Mouse (Mus musculus) heart, postnatal 0 days (tissue): ENCODE data around the gene Gck. TPM values are rescaled to one million over a fixed set of nuclear protein-coding genes. Genes with fewer than 3 reads are reported as not detected.

ENCODE experiments used
- ATAC-seq: fragments of 200-750 bp; cut with Nextera tagmentation; 2 replicates; pipeline ENCODE4 v1.8.0; 2017; ENCODE audit warnings: low read depth, moderate number of reproducible peaks, moderate library complexity; ENCODE audit not compliant: insufficient read depth
- DNase-seq: peaks from one replicate; pipeline ENCODE4 v3.0.0-alpha.2; 2016; ENCODE audit warnings: low spot score
- H3K27ac ChIP-seq: fragments of 300-500 bp; sonication (generic); 2 replicates; pipeline ENCODE4 v1.5.1; 2014; ENCODE audit warnings: low read depth, mild to moderate bottlenecking
- H3K27me3 ChIP-seq: fragments of 300-500 bp; sonication (generic); 2 replicates; pipeline ENCODE4 v1.6.1; 2014; ENCODE audit warnings: low read length, mixed read lengths; ENCODE audit not compliant: control insufficient read depth, insufficient read depth
- H3K36me3 ChIP-seq: fragments of 300-500 bp; sonication (generic); replicated peaks from 2 replicates; pipeline ENCODE4 v1.6.1; 2014; ENCODE audit warnings: low read length, mixed read lengths; ENCODE audit not compliant: control insufficient read depth, insufficient read depth
- H3K4me1 ChIP-seq: fragments of 300-500 bp; sonication (generic); 2 replicates; pipeline ENCODE4 v1.6.1; 2014; ENCODE audit warnings: antibody characterized with exemption; ENCODE audit not compliant: control insufficient read depth, insufficient read depth
- H3K4me2 ChIP-seq: fragments of 300-500 bp; sonication (generic); 2 replicates; pipeline ENCODE4 v1.6.1; 2014; ENCODE audit warnings: low read depth, mild to moderate bottlenecking, low read length, moderate library complexity
- H3K4me3 ChIP-seq: fragments of 300-500 bp; sonication (generic); 2 replicates; pipeline ENCODE4 v1.5.1; 2014; ENCODE audit warnings: low read depth, low read length
- H3K9ac ChIP-seq: fragments of 300-500 bp; sonication (generic); replicated peaks from 2 replicates; pipeline ENCODE4 v1.6.1; 2014; ENCODE audit warnings: low read depth, low read length, mixed read lengths
- H3K9me3 ChIP-seq: fragments of 300-500 bp; sonication (generic); replicated peaks from 2 replicates; pipeline ENCODE4 v1.6.1; 2016; ENCODE audit warnings: low read length; ENCODE audit not compliant: control insufficient read depth
- CTCF ChIP-seq: IDR thresholded peaks from 2 replicates; pipeline ENCODE4 v1.5.1; 2016; ENCODE audit warnings: antibody characterized with exemption, control low read depth, low read depth
- EP300 ChIP-seq: IDR thresholded peaks from 2 replicates; pipeline ENCODE4 v1.6.1; 2016; ENCODE audit warnings: antibody characterized with exemption, low read depth
- WGBS: fragments of 180-500 bp; shearing (Covaris S2); extraction: QIAGEN DNeasy Blood & Tissue Kit; methylation state at CpG from one replicate; pipeline ENCODE4 v1.1.7; 2014; 5-methylcytosine and 5-hydroxymethylcytosine counted together
- polyA plus RNA-seq: library from polyadenylated mRNA; unstranded; fragments of >200 nt; fragmentation: Nextera tagmentation; extraction: Ambion mirVana; gene quantifications from 2 replicates; pipeline ENCODE4 v1.2.1, GENCODE M21; 2015
- total RNA-seq: library from RNA; depleted of rRNA; stranded (reverse); fragments of >200 nt; gene quantifications from 2 replicates; pipeline ENCODE4 v1.2.3, GENCODE M21; 2014; ENCODE audit warnings: low replicate concordance

Gene Gck
- total and polyA plus RNA-seq, 2 experiments from 2014 or later = 0.71 TPM; not detected in 1

GRCm38 (mm10) chr11:5979088-5979487, 29.2 kb upstream of the Gck start:
- no peak overlapping the region for H3K9ac ChIP-seq
- WGBS = 82% methylated on average over 7 of the region's 7 CpGs
- TF ChIP-seq EP300 (no peak), CTCF (no peak)
- H3K4me1 ChIP-seq = no peaks in the 10 kb centered on the region
- H3K9me3 ChIP-seq = no peaks in the 10 kb centered on the region
- no peak overlapping the region for H3K27ac ChIP-seq
- H3K27me3 ChIP-seq = no peaks in the 10 kb centered on the region
- DNase-seq (no peak), ATAC-seq (no peak)
- no peak overlapping the region for H3K4me3 ChIP-seq
- H3K4me2 ChIP-seq = no peak overlapping the region
- H3K36me3 ChIP-seq = no peaks in the 10 kb centered on the region

GRCm38 (mm10) chr11:5976106-5976505, 26.2 kb upstream of the Gck start:
- DNase-seq = no peak
- Histone ChIP-seq H3K4me3 (no peak overlapping the region), H3K4me2 (no peak overlapping the region), H3K27me3 (no peaks in the 10 kb centered on the region), H3K4me1 (no peaks in the 10 kb centered on the region), H3K36me3 (peaks cover 7% of the 10 kb centered on the region), H3K9ac (no peak overlapping the region), H3K27ac (no peak overlapping the region), H3K9me3 (no peaks in the 10 kb centered on the region)
- TF ChIP-seq CTCF = no peak
- TF ChIP-seq EP300 = no peak
- WGBS = 13% methylated on average over 9 of the region's 9 CpGs
- ATAC-seq = no peak

- no peak overlapping the region for H3K9ac ChIP-seq
- ATAC-seq = no peak
- H3K27ac ChIP-seq = no peak overlapping the region
- peaks cover 13% of the 10 kb centered on the region for H3K36me3 ChIP-seq
- no peaks in the 10 kb centered on the region for H3K9me3 ChIP-seq
- no peaks in the 10 kb centered on the region for H3K4me1 ChIP-seq
- no peak for DNase-seq
- TF ChIP-seq EP300 = no peak
- TF ChIP-seq CTCF = no peak
- H3K27me3 ChIP-seq = no peaks in the 10 kb centered on the region
- no peak overlapping the region for H3K4me3 ChIP-seq
- no peak overlapping the region for H3K4me2 ChIP-seq
- WGBS = 78% methylated on average over 2 of the region's 2 CpGs
Measured at GRCm38 (mm10) chr11:5975068-5975467, 25.2 kb upstream of the Gck start.

GRCm38 (mm10) chr11:5974053-5974452, 24.2 kb upstream of the Gck start:
- no peak for ATAC-seq
- Histone ChIP-seq H3K27ac (no peak overlapping the region), H3K4me1 (no peaks in the 10 kb centered on the region), H3K4me2 (no peak overlapping the region), H3K27me3 (no peaks in the 10 kb centered on the region), H3K4me3 (no peak overlapping the region), H3K9ac (no peak overlapping the region), H3K36me3 (peaks cover 21% of the 10 kb centered on the region), H3K9me3 (no peaks in the 10 kb centered on the region)
- WGBS = 80% methylated on average over 6 of the region's 6 CpGs
- no peak for DNase-seq
- no peak for TF ChIP-seq CTCF
- TF ChIP-seq EP300 = no peak

GRCm38 (mm10) chr11:5973151-5973550, 23.3 kb upstream of the Gck start:
- ATAC-seq (no peak), DNase-seq (no peak)
- Histone ChIP-seq H3K9ac (no peak overlapping the region), H3K27me3 (no peaks in the 10 kb centered on the region), H3K4me1 (no peaks in the 10 kb centered on the region), H3K36me3 (peaks cover 30% of the 10 kb centered on the region), H3K27ac (no peak overlapping the region), H3K9me3 (no peaks in the 10 kb centered on the region), H3K4me2 (no peak overlapping the region), H3K4me3 (no peak overlapping the region)
- 45% methylated on average over 7 of the region's 7 CpGs for WGBS
- no peak for TF ChIP-seq CTCF
- TF ChIP-seq EP300 = no peak

GRCm38 (mm10) chr11:5971202-5971601, 21.3 kb upstream of the Gck start:
- WGBS = 68% methylated on average over 7 of the region's 7 CpGs
- ATAC-seq = no peak
- H3K36me3 ChIP-seq = peaks cover 50% of the 10 kb centered on the region
- DNase-seq = no peak
- no peak overlapping the region for H3K4me2 ChIP-seq
- H3K27ac ChIP-seq = no peak overlapping the region
- H3K9ac ChIP-seq = no peak overlapping the region
- H3K4me1 ChIP-seq = no peaks in the 10 kb centered on the region
- H3K4me3 ChIP-seq = no peak overlapping the region
- no peaks in the 10 kb centered on the region for H3K27me3 ChIP-seq
- TF ChIP-seq CTCF = no peak
- H3K9me3 ChIP-seq = no peaks in the 10 kb centered on the region
